Mouse (Mus musculus) common myeloid progenitor, adult 5-6 weeks (primary cell): ENCODE measurements around the gene Rabac1. TPM values are rescaled to one million over a fixed set of nuclear protein-coding genes. Genes with fewer than 3 reads are reported as not detected.
A peak's percentile ranks its signal among the peaks of the same experiment; 100 is the strongest.

Experiments
- ATAC-seq: replicated peaks from 2 replicates; pipeline ENCODE4 v1.8.0; 2016; ENCODE audit warnings: low read depth, mild to moderate bottlenecking, moderate TSS enrichment, inconsistent platforms; ENCODE audit not compliant: poor library complexity, severe bottlenecking
- total RNA-seq: library from RNA; stranded (forward); fragments of 200-1000, 187-1606 nt; gene quantifications from 2 replicates; pipeline ENCODE4 v1.2.3, GENCODE M21; 2017

Rabac1 gene
- total RNA-seq, result 78.3 and 82.6 TPM in 2 replicates

DNA sequence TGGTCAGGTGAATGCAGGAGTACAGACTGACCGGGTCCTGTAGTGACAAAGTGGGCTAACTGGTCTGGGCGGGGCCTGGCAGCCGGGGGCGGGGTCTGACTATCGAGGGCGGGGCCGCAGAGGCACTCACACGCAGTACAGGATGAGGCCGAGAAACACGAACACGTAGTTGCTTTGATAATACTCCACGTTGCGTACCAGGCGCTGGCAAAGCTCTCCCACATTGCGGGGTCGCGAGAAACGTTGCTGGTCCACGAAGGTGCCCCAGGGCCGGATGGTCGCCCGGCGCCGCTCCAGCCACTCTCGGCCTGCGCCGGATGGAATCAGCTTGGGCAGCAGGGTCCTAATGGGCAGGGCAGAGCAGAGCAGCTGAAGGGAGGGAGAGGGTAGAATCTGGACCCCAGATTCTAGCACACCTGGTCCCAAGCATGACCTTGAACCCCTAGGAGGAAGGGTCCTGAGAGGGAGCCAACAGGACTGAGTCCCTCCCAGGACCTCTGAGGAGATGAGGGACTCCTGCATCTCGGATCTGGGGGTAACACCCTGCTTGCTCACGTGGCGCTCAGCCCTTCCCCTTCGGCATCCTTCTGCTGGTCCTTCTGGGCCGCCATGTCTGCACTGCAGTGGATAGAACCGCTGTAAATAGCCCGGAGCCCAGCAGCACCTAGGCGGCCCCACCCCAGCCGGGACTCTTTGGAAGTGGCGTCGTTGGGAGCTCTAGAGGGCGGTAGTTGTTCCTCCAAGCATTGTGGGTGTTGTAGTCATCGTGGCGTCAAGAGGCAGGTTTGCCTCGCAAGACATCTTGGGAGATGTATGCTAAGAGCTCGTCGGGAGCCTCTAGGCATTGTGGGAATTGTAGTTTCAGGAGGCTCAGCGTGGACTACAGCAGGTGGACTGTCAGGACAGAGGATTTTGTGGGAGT, at the start of gene Rabac1:
Gene Rabac1 (minus strand): TSS at position 783 of the 922 bp plus-strand sequence.
- ATAC-seq, result peak; percentile 91

DNA sequence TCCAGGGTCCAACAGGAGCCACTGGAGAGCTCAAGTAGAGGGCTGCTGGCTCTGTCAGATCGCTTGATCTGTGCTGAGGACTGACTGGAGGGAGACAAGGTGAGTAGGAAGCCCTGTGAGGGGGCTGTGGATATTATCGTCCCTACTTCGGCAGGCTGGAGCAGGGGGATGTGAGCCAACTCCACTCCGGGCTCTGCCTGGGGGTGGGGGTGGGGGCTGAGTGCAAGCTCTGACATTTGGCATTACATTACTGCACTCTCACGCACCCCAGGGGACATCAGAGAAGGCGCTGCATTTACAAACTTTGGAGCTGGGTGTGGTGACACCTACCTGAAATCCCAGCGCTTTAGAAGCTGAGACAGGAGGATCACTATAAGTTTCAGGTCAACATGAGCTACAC, 39.0 kb upstream of the Rabac1 start:
- no peak for ATAC-seq

DNA sequence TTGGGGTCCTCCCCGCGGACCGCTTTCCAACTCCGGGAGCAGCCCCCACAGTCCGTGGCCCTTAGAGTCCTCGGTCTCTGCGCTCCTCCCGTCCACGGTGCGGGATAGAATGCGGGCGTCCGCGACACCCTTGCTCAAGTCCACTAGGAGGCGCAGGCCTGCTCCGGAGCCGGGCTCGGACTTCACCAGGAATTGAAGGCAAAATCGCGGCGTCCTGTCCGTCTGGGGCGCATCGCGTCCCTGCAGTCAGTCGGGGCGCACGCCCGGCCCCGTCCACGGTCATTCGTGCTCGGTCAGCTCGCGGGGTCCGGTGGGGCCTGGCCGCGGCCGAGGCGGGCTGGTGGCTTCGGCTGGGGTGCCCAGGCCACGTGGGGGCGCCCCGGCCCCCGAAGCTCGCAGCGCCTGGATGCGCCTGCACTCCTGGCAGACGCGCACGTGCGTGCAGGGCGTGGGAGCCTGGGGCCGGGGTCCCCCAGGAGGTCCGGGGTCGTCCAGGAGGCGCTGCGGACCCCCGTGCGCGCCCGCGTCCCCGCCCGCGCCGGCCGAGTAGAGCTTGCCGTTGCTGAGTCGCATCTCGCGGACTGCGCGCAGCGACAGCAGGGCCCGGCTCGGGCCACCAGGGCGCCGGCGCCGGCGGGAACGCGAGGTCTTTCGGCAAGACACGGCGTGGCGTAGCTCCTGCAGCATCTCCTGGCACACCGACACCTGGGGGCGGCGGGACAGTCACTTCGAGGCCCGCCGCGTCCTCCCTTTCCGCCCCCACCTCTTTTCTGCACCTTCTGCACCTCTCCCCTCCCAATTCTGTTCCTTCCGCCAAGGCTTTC, 37.7 kb upstream of the Rabac1 start:
- peak; percentile 27; the same call in 1 of the 2 replicates for ATAC-seq

DNA sequence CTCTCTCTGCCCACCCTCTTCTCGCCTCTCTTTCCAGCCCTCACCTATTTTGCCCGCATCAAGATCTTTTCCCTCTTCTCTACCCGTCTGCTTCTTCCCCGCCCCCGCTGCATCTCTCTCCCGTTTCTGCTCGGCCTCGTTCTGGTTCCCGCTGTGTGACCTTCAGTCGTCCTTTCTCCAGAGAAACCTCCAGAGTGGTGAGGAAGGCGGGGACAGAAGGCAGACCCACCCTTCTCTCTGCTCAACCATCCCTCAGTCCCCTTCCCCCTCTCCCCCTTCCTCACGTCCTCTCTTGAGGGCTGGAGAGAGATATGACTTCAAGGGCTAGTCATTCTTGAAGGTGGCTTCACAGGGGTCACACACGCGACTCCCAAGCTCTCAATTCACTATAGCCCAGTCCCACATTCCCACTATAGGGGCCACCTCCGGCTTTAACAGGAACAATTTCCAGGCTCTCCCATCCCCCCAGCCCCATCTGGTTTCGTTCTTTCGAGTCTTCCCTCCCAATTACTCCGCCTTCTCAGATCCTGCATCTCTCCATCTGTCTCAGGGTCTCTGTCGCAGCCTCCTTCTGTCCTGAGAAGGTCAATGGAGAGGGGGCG, 36.6 kb upstream of the Rabac1 start:
- no peak for ATAC-seq

DNA sequence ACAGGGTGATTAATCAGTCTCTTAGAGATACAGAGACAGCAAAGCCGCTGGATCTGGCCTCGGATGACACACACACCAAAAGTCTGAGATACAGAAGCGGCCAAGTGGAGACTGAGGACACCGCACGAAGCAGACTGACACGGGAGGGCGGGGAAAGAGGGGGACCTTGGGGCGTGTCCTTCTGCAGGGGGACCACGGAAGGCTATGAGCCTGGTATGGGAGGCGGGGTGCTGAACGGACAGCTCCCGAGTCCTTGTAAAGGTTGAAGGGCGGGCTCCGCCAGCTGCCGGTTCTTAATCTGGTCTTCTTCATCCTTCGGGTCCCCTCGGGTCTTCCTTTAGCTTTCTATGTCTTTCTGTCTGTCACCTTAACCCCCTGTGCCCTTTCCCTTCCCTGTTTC, 36.1 kb upstream of the Rabac1 start:
- peak; percentile 54 for ATAC-seq

DNA sequence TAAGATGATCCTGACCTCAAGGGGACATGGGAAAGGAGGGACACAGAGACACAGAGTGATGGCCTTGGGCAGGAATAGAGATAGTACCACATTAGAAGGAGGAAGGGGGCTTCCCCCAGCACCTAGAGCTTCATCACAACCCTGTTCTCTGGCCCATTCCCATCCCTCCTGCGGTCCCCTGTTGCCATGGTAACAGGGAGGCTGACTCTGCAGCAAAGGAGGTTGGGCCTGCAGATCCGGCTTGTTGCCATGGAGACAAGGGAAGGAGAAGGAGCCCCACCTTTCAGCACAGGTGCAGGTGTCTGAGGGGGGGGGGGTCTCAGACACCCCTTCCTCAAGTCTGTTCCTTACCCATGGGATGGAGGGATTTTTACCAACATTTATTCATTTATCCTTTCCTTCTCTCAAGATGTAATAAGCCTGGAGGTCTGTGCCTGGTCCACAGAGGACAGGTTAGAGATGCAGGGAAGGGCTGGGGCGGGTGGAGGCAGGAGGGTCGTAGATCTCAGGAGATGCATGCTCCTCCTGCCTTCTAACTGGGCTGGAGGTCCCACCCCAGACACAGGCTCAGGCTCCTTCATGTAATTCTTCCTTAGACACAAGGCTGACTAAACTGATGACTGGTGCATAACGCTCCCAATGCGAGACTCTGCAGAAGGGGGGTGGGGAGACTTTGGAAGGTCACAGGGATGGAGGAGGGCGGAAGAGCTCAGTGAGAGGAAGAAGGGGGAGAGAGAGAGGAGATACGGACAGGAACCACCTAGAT, 35.2 kb upstream of the Rabac1 start:
- ATAC-seq, result no peak

DNA sequence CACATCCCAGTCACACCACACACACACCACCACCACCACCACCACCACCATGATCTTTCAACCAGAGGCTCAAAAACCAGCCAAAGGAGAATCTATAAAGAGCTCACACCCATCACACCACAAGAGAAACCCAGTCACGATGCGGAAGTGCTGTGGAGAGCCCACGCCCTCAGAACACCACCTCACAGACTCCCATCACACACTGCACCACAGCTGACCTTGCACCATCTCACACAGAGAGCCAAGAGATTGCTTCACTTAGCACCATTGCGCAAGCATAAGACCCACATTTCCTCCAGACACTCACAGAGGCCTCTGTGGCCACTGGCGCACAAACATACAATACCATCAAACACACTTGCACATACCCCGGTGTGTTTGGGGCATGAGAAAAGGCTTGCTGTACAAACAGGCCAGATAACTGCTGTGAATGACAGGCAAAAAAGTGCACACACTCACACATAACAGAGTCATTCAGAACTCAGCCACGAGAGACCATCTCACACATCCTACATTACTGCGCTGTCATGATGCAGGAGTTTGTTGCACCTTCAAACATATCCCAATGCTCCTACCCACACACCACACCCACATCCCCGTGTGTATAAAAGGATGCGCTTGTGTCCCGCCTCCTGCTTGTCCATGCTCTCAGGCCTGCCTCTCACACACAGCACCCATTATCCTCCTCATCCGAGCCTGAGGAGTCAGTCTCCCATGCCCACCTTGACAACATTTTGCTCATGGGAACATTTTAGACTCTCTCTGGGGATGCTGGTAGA, 34.2 kb upstream of the Rabac1 start:
- ATAC-seq, result peak; percentile 79

DNA sequence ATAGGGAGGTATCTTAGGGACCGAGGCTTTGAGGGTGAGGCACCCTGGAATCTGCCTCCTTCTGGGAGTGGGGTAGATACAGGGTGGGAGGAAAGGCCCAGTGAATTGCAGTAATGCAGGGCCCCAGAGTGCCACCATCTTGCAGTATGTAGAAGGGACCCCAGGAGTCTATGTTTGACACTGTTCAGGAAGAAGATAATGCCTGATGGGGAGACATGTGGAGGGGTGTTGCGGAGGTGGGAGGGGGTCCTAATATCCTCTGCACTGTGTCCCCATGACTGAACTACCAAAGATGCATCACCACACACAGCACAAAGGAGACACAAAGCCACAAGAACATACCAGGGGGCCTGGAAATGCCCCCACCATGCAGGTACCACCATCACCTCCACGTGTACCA, 33.6 kb upstream of the Rabac1 start:
- no peak for ATAC-seq

DNA sequence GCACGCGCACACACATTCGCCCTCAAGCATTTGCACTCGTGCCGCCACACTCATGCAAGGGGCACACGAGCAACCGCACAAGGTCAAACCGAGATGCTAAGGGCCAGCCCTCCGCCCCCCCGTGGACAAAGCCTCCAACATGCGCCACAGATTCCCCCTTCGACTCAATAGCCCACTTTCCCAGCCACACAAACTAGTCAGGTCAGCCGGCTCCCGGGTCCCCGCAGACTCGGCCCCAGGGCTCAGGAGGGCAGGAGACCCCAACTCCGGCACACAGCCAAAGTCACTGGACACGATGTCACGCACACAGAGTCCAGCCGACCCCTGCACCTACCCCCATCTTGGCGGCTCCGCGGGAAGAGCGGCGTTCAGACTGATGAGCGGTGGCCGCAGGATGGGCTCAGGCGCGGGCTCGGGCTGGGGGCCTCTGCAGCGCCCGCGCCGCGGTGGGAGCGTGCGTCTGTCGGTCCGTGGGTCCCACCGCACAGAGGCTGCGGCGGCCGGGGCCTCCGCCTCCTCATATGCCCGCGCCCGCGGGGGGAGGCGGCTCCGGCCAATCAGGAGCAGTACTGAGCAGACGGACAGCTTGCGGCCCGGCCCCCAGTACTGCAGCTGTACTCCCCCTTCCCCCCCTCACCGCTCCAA, 33.0 kb upstream of the Rabac1 start, which contains the start of gene Atp1a3:
Gene Atp1a3 (minus strand): TSS at position 538 of the 645 bp plus-strand sequence.
- ATAC-seq, result peak; percentile 29

DNA sequence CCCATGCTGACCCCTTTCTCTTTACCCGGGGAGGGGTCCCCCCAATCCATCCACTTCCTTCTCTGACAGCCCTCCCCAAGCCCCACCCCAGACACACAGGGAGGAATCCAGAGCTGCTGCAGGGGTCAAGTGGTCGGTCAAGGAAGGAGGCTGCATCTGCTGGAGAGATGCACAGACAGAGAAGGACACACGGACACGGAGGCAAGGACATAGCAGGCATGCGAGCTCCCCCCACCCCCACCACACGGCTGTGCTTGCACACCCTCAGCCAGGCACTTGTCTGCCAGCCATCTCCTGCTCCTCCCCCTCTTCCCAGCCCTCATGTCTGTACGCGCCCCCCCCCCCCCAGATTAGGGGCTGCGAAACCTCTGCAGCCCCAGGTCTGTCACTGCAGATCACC, 32.3 kb upstream of the Rabac1 start:
- no peak for ATAC-seq

DNA sequence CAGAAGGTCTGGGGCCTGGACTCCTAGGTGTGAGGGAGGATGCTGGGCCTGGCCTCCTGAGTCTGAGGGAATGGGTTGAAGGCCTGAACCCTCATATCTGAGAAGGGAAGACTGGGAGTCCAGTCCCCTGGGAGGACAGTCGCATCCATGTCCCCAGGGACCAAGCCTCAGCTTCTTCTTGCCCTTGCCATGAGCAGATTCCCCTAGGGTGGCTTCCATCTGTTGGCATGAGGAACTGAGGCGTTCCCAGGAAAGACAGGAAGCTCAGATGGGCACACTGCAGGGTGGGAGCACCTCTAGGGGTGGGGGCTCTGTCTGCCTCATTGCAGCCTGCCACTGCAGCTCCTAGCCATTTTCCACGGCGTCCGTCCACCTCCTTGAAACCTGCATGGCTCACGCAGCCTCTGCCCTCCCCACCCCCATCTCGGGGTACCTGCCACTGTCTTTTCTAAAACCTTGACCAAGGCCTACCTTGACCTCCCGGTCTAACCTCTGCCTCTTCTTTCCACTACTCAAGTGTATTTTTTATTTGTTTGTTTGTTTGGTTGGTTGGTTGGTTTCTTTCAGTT, 31.4 kb upstream of the Rabac1 start:
- ATAC-seq, result no peak

DNA sequence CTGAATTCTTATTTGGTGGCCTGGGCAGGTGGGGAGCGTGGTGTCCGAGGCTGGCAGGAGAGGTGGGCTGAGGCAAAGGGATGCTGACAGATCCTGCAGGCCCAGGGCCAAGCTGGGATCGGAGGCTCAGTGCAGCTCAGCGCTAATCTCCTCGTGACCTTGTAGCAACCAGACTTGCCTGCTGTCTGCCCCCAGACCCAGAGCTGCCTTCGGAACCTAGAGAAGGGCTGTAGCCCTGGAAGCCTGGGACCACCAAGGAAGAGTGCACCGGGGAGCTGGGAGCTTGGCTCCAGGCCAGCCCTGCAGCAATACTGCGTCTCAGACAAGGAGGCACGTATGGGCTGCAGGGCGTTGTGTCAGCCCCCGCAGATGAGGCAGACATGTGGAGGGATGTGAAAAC, 30.7 kb upstream of the Rabac1 start:
- ATAC-seq, result no peak

DNA sequence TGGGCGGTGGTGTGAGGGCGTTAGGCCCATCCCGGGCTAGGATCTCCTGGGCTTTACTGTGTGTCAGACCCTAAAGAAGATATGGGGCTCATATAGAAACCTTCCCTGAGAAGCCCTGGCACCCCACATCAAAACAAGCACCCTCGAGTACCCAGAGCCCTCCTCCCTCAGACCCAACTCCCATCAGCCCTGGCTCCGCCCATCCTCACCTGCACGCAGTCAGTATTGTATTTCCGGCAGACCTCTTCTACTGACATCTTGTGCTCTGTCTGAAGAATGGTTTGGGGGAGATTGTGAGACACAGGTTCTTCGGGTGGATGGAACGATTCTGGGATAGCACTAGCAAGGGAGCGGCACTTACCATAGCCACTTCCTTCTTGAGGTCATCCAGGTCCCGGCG, 28.2 kb upstream of the Rabac1 start:
- ATAC-seq, result no peak

DNA sequence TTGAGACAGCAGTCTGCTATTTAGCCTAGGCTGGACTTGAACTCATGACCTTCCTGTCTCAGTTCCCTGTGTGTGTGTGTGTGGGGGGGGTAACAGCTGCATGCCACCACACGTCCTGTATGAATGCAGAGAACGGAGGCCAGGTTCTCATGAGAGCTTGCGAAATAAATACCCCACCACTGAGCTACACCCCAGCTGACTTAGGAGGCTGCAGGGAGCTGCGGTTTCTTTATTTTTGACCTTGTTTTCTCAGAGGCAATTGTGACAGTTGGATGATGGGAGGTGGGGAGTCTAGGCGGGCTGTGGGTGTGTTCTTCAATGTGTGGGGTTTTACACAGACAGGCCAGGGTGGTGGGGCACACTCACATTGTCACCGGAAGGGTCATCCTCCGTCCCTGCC, 27.7 kb upstream of the Rabac1 start:
- peak; percentile 73 for ATAC-seq

DNA sequence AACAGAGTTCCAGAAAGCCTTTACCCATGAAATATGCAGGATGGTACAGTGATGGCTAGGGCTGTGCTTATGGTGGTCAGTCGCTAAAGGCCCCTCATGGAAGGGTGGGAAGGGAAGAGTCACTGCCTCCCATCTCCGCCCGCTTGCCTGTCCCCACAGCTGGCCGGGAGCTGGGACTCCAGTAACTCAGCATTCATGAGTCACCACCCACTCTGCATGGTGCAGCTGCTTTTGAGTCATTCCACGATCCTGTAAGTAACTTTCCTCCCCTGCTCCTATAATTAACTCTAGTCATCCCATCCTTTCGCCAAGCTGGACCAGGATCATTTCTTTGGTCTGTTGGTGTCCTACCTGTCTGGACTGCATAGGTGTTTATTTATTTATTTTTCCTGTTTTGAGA, 20.5 kb upstream of the Rabac1 start:
- ATAC-seq, result no peak

DNA sequence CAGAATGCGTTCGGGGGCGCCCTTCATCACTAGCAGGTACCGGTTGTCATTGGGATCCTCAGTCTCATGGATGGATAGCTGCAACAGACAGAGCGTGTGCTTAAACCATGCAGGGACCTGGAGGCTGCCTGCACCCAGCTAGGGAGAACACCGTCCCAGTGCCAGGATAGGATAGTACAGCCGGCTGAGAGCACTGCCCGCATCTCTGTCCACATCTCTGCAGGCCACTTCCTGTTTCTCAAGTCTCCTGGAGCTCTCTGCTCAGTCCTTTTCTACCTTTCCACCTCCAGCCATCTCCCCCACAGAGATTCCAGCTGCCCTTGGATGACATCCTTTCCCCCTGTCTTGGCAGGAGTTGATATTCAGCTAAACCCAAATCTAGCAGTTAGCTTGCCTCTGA, 17.9 kb upstream of the Rabac1 start:
- ATAC-seq, result 0 out of 2 replicates have a peak, but pooled peaks have one; percentile 15

DNA sequence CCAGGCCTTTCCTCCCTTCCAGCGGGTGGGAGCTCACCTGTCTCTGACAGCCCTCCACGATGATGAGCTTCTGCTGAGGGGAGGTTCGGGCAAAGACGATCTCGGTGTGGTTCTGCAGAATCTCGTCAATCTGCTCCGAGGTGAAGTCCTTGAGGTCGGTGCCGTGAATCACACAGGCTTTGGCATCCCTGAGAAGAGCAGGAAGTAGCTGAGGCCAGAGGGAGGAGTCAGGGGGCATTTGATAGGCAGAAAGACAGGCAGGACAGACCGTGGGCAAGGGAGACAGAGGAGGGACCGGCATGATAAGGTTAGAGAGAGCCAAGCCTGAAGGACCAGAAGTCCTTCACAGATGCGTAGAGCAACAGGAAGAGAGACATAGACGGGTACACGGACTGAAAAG, 15.4 kb upstream of the Rabac1 start:
- no peak for ATAC-seq

DNA sequence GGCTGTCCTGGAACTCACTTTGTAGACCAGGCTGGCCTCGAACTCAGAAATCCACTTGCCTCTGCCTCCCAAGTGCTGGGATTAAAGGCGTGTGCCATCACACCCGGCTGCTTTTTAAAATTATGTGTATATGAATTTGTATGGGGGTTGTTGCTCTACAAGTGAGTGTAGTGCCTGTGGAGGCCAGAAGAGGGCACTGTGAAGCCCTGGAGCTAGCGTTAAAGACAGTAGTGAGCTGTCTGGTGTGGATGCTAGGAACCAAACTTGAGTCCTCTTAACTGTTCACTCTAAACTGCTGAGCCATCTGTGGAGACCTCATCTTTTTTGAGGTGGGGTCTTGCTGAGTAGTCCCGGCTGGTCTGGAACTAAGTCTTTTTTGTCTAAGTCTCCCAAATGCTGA, 13.2 kb upstream of the Rabac1 start:
- ATAC-seq, result no peak
